Mouse (Mus musculus): ENCODE measurements around the gene Flt3l.
"Not testable (repeated sequence)": the region's sequence is repeated elsewhere in the genome, so short reads cannot be mapped to it uniquely, and the experiment has no call there.

Gene Flt3l

DNA sequence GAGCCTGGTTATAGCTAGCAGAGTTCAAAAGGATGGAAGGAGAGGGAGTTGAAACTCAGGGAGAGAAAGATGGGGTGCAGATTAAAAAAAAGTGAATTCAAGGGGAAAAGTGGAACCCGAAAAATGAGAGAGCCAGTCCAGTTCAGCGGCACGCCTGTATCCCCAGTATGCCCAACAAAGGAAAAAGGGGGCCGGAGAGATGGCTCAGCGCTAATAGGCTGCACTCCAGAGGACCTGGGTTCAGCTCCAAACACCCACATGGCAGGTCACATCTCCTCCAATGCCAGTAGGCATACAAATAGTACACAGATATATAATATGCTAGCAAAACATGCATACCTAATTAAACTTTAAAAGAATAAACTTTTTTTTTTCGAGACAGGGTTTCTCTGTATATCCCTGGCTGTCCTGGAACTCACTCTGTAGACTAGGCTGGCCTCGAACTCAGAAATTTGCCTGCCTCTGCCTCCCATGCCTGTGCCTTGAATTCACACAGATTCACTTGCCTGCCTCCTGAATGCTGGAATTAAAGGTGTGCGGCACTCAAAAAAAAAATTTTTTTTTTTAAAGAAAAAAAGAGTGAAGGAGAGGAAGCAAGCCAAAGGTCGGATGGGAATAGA is 26.9 kb upstream of the Flt3l start:
- in situ Hi-C loops (cut with MboI, MseI): no loop called here

DNA sequence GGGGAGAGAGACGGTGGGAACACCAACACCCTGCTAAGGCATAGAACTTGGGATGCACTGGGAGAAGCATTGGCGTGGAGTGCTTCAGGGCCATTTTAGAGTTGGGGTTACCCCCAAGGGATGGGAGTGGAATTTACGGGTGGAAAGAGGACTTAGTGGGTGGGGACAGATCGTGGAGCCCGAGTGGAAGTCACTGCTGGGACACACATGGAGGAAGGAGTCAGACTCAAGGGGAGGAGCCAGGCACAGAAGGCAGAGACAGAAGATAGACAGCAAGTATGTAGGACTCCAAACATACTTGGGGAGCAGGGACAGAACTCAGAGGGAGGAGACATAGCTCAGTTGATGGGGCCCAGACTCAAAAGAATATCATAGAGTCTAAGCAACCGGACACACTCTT is 26.3 kb upstream of the Flt3l start:
- in situ Hi-C loops (cut with MboI, MseI): no loop called here

DNA sequence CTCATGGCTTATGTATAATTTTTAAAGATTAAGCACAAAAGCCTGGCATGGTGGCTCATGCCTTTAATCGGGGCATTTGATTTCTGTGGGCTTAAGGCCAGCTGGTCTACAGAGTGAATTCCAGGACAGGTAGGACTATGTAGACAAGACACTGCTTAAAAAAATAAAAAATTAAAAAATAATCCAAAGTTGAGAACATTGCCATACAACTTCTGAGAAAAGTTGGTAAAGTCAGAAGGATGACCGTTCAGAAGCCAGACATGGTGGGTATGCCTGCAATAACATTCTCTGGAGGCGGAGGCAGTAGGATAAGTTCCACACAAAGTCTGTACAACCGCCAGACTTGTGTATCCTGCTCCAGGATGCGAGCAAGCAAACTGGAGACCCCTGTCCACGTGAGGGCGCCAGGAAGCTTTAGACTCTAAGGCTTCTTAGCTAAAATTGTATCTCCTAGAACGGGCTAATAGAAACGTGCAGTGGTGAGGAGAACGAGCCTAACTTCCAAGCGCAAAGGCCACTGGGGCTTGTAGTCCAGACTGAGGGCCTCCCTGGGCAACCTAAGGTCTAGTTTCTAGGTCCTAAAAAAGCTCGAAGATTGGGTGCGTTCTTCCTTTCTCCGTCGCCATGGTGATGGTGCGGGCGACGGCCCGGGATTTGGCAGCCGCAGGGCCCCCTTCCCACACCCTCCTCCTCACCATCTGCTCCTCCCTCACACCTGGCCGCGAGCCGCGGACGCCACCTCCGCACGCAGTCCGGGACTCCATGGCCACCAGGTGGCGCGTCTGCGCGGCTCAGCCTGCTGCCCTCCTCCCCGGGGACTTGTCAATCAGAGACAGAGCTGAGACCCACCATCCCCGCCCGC is 25.6 kb upstream of the Flt3l start:
- in situ Hi-C loops (cut with MboI, MseI): no loop called here

GRCm38 (mm10) chr7:45160866-45161265 is 24.6 kb upstream of the Flt3l start:
- in situ Hi-C loops (cut with MboI, MseI): no loop called here

DNA sequence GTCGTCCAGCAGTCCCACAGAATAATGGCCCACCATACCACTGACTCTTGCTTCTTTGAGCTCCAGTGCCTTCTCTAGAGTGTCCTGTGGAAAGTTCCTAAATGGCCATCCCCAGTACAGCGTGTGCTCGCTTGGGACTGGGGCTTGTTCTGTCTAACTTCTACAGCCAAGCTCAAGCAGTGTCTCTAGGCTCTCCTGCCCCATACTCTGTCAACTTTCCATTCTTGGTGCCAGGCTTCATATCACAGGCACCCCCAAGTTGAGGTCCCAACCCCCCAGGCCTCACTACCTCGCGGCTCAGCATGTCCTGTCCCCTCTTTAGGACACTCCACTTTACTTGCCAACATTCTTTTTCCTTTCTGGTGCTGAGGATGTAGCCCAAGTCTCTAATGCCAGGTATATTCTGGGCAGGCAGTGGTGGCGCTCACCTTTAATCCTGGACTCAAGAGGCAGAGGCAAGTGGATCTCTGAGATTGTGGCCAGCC is 24.1 kb upstream of the Flt3l start:
- in situ Hi-C loops (cut with MboI, MseI): no loop called here

DNA sequence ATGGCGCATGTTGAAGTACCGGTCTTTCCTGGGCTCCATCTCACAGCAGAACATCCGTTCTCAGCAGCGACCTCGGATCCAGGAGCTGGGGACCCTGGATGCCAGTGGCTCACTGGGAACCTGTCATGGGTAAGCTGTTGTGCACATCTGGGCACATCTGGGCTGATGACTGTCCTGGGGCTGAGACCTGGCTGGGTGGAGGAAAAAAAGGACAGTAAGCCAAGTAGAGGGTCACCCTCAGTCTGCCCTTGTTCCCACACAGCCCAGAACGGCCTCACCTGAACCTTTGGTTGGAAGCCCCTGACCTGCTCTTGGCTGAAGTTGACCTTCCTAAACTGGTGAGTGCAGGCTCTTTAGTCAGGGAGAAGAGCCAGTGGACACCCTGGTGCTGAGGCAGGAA is 22.8 kb upstream of the Flt3l start:
- in situ Hi-C loops (cut with MboI, MseI): no loop called here

DNA sequence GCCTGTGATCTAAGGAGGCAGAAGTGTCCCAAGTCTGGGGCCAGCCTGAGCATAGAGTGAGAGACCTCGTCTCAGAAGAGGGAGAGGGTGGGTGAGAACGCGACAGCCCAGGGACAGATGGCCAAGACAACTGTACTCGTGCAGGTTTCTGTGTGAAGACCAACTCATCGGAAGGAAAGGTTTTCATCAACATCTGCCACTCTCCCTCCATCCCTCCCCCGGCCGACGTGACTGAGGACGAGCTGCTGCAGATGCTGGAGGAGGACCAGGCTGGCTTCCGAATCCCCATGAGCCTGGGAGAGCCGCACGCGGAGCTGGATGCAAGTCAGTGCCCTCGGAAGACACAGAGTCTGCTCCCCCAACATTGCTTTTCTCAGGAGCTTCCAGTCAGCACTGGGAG is 21.2 kb upstream of the Flt3l start:
- in situ Hi-C loops (cut with MboI, MseI): no loop called here

GRCm38 (mm10) chr7:45156206-45156605 is 20.0 kb upstream of the Flt3l start:
- in situ Hi-C loops (cut with MboI, MseI): no loop called here

DNA sequence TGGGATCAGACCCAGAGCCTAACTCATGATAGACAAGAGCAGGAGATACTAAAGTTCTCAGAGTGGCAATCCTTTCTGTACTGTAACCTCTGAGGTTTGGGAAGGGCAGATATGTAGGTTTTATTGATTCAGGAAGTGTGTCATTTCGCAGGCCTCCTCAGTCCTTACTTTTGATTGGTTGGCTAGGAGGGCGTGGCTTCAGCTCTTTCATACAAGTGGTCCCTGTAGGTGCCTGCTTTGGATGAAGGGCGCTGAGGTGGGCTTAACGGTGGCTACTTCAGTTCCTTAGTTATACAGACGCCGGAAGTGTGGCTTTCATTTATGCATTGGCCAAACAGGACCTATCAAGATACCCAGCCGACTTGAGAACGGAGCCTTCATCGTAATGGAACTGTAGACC is 19.4 kb upstream of the Flt3l start:
- in situ Hi-C loops (cut with MboI, MseI): no loop called here

GRCm38 (mm10) chr7:45154993-45155514 is 18.8 kb upstream of the Flt3l start:
- in situ Hi-C loops (cut with MboI, MseI): no loop called here

GRCm38 (mm10) chr7:45154096-45154992 is 18.1 kb upstream of the Flt3l start, which contains the start of the genes Pih1d1 and Aldh16a1:
Gene Pih1d1, plus strand, starts transcription at chr7:45154303.
Gene Aldh16a1, minus strand, starts transcription at chr7:45154584.
- in situ Hi-C loops (cut with MboI, MseI): no loop called here

DNA sequence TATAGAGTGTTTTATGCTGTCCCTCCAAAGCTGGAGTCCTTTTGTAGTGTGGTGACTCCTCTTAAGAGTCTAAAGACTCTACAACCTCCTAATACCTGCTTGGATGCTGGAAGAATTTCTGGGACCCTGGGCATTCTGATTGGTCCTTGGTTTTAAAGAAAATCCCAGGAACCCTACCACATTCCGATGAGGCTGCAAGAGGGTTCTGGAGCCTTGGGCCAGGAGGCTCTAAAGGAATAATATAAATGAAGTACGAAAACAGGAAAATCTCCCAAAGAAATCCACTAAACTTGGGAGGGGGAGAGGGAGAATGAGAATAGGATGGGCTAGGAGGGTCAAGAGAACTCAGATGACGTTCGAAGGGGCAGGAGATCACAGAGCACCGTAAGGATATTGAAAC is 17.4 kb upstream of the Flt3l start:
- in situ Hi-C loops (cut with MboI, MseI): no loop called here

GRCm38 (mm10) chr7:45153052-45153451 is 16.8 kb upstream of the Flt3l start:
- in situ Hi-C loops (cut with MboI, MseI): not testable (repeated sequence)

DNA sequence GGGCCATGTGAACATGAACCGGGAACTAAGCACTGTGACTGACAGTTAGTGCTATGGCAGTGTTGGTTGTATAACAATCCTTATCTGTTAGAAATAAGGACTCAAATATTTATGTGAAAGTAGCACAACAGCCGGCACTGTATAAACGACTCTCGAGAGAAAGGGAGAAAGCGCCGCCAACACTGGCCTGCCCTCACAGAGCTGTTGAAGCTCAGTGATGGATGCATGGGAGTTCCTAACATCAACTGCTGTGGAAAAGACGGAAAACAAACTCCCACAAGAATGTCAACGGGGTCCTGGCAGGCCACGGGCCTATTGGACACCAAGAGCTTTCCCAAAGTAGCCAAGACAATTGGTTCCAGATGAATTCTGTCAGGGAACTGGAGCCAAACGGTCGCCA is 15.1 kb upstream of the Flt3l start:
- in situ Hi-C loops (cut with MboI, MseI): no loop called here

- in situ Hi-C loops (cut with MboI, MseI): no loop called here
These were observed 14.1 kb upstream of the Flt3l start for GRCm38 (mm10) chr7:45150321-45150720.

DNA sequence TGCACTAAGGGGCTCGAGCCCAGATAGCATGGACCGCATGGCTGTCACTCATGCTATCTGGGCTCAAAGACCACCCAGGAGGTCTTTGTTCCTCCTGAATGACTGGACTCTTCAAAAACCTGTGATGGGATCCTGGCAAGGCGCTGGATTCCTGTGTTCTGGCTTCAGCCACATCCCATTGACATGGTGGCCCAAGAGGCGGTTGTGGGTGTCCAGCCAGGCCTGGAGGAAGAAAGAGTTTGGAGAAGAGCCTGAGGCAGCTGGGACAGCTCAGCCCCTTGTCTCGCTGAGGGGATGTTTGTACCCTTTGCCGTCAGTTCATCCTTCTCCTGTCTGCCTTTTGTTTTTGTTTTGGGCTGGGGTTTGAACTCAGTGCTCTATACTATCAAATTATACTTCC is 13.3 kb upstream of the Flt3l start:
- in situ Hi-C loops (cut with MboI, MseI): no loop called here

DNA sequence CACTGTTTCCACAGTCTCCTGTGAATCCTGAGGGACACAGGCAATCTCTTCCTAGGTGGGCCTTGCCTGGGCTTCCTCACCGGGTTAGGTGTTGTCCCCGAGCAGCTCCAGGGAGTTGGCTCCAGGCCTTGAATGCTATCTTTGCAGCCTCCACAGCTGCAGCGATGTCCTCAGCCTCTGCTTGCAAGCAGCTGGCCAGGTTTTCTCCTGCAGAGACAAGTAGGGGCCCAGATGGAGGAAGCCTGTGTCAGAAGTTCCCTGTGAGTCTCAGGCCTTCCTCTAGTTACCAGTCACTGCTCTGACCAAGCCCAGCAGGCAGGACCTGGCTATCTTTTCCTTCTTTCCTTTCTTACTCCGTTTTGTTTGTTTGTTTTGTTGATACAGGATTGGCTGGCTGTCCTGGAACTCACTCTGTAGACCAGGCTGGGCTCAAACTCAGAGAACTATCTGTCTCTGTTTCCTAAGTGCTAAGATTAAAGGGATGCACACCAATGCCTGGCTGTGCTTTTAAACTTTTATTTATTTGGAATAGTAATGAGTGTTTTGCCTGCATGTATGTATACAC is 12.4 kb upstream of the Flt3l start:
- in situ Hi-C loops (cut with MboI, MseI): no loop called here

GRCm38 (mm10) chr7:45147899-45148298 is 11.7 kb upstream of the Flt3l start:
- in situ Hi-C loops (cut with MboI, MseI): no loop called here

GRCm38 (mm10) chr7:45147267-45147666 is 11.0 kb upstream of the Flt3l start:
- in situ Hi-C loops (cut with MboI, MseI): no loop called here

- in situ Hi-C loops (cut with MboI, MseI): no loop called here
These were observed 9.2 kb upstream of the Flt3l start for GRCm38 (mm10) chr7:45145460-45145859.

Measured in regulatory T cell (primary cell).